Mouse (Mus musculus) lung, postnatal 14 days (tissue): ENCODE data around the gene Phyhd1.

ENCODE experiments used
- DNase-seq: peaks from one replicate; pipeline ENCODE4 v3.0.0; 2021

The Phyhd1 gene

GRCm38 (mm10) chr2:30256616-30257350 is 9.2 kb upstream of the Phyhd1 start:
- no peak for DNase-seq

- DNase-seq = no peak
Observed at GRCm38 (mm10) chr2:30257699-30258460, 8.1 kb upstream of the Phyhd1 start.

GRCm38 (mm10) chr2:30258600-30258999 is 7.4 kb upstream of the Phyhd1 start:
- DNase-seq = peak; percentile 55

GRCm38 (mm10) chr2:30259131-30260064 is 6.6 kb upstream of the Phyhd1 start:
- no peak for DNase-seq

- no peak for DNase-seq
Observed at GRCm38 (mm10) chr2:30261064-30261736, 4.8 kb upstream of the Phyhd1 start.

- DNase-seq = no peak
Observed at GRCm38 (mm10) chr2:30261921-30262839, 3.8 kb upstream of the Phyhd1 start.

- DNase-seq = peak; percentile 66
Observed at GRCm38 (mm10) chr2:30262840-30263441, 3.1 kb upstream of the Phyhd1 start.

GRCm38 (mm10) chr2:30263811-30264210 is 2.2 kb upstream of the Phyhd1 start:
- DNase-seq = no peak

GRCm38 (mm10) chr2:30264671-30265519 is 1.1 kb upstream of the Phyhd1 start:
- no peak for DNase-seq

GRCm38 (mm10) chr2:30266392-30266941 is 464 bp downstream of the Phyhd1 start:
- peak; percentile 73 for DNase-seq

GRCm38 (mm10) chr2:30267466-30267865 is 1.5 kb downstream of the Phyhd1 start:
- DNase-seq = no peak

- DNase-seq = no peak
Observed at GRCm38 (mm10) chr2:30268371-30268770, 2.4 kb downstream of the Phyhd1 start.

GRCm38 (mm10) chr2:30269241-30269990 is 3.4 kb downstream of the Phyhd1 start:
- no peak for DNase-seq

GRCm38 (mm10) chr2:30270134-30270533 is 4.1 kb downstream of the Phyhd1 start:
- peak; percentile 68 for DNase-seq

GRCm38 (mm10) chr2:30280743-30281142 is 14.7 kb downstream of the Phyhd1 start, which contains the start of gene Gm28038:
TSS of gene Gm28038 (plus strand) at chr2:30281043.
- no peak for DNase-seq

- no peak for DNase-seq
Observed at GRCm38 (mm10) chr2:30281651-30282050, 15.6 kb downstream of the Phyhd1 start.

GRCm38 (mm10) chr2:30283193-30283592 is 17.2 kb downstream of the Phyhd1 start:
- DNase-seq = no peak

- no peak for DNase-seq
Observed at GRCm38 (mm10) chr2:30285004-30285403, 19.0 kb downstream of the Phyhd1 start.
